Mouse (Mus musculus) midbrain, embryonic 11.5 days (tissue): ENCODE measurements around the gene Cenpu. TPM values are rescaled to one million over a fixed set of nuclear protein-coding genes. Genes with fewer than 3 reads are reported as not detected.

ENCODE experiments used
- ATAC-seq: fragments of 200-750 bp; cut with Nextera tagmentation; 2 replicates; pipeline ENCODE4 v1.8.0; 2017; ENCODE audit warnings: moderate TSS enrichment, moderate library complexity; ENCODE audit not compliant: low FRiP score
- DNase-seq: peaks from one replicate; pipeline ENCODE4 v3.0.0; 2015; ENCODE audit warnings: low spot score; ENCODE audit errors: missing footprints
- H3K27ac ChIP-seq: fragments of 300-500 bp; sonication (generic); 2 replicates; pipeline ENCODE4 v1.5.1; 2014; ENCODE audit warnings: low read depth, low read length
- H3K27me3 ChIP-seq: fragments of 300-500 bp; sonication (generic); 2 replicates; pipeline ENCODE4 v1.6.1; 2014; ENCODE audit warnings: mild to moderate bottlenecking, low read length, moderate library complexity, mixed read lengths; ENCODE audit not compliant: control insufficient read depth, insufficient read depth
- H3K36me3 ChIP-seq: fragments of 300-500 bp; sonication (generic); 2 replicates; pipeline ENCODE4 v1.6.1; 2014; ENCODE audit warnings: mild to moderate bottlenecking, low read length, moderate library complexity, mixed read lengths; ENCODE audit not compliant: control insufficient read depth, insufficient read depth
- H3K4me1 ChIP-seq: fragments of 300-500 bp; sonication (generic); 2 replicates; pipeline ENCODE4 v1.6.1; 2014; ENCODE audit warnings: low read length; ENCODE audit not compliant: control insufficient read depth, insufficient read depth
- H3K4me2 ChIP-seq: fragments of 300-500 bp; sonication (generic); 2 replicates; pipeline ENCODE4 v1.6.1; 2014; ENCODE audit warnings: mild to moderate bottlenecking, moderate library complexity
- H3K4me3 ChIP-seq: fragments of 300-500 bp; sonication (generic); 2 replicates; pipeline ENCODE4 v1.5.1; 2014; ENCODE audit warnings: low read depth, low read length
- H3K9ac ChIP-seq: fragments of 300-500 bp; sonication (generic); 2 replicates; pipeline ENCODE4 v1.6.1; 2014; ENCODE audit warnings: low read length
- H3K9me3 ChIP-seq: fragments of 300-500 bp; sonication (generic); 2 replicates; pipeline ENCODE4 v1.6.1; 2016; ENCODE audit warnings: low read length; ENCODE audit not compliant: control insufficient read depth
- WGBS: fragments of 180-500 bp; shearing (Covaris S2); extraction: QIAGEN DNeasy Blood & Tissue Kit; methylation state at CpG from one replicate; pipeline ENCODE4 v1.1.7; 2014; 5-methylcytosine and 5-hydroxymethylcytosine counted together
- polyA plus RNA-seq: library from polyadenylated mRNA; unstranded; fragments of >200 nt; fragmentation: Nextera tagmentation; extraction: Ambion mirVana; gene quantifications from 2 replicates; pipeline ENCODE4 v1.2.1, GENCODE M21; 2014

Gene Cenpu
- polyA plus RNA-seq, 1 experiment from 2014 or later: 32.6 TPM

DNA sequence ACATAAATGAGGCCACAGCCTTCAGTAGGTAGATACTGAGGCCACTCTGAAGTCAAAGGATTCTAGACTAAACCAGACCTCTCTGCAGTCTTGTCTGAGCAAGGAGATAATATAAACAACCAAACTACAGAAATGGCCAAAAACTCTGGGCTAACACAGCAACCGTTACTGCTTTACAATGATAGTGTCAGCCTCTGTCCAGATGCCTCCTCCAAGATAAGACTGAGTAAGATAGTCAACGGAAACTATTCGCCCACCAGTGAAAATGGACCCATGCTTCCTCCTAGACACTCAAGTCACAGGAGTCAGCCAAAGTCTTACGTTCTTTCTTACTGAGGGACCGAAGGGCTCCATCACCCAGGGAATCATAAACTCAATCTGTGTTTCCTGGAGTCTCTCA is 36.1 kb downstream of the Cenpu start:
- H3K27me3 ChIP-seq: no peaks in the 10 kb centered on the region
- H3K9ac ChIP-seq: no peak overlapping the region
- H3K4me1 ChIP-seq: no peaks in the 10 kb centered on the region
- no peak overlapping the region for H3K27ac ChIP-seq
- 94% methylated on average over 5 of the region's 5 CpGs for WGBS
- no peak overlapping the region for H3K4me2 ChIP-seq
- H3K4me3 ChIP-seq: no peak overlapping the region
- H3K36me3 ChIP-seq: no peaks in the 10 kb centered on the region
- DNase-seq (no peak), ATAC-seq (no peak)
- H3K9me3 ChIP-seq: no peaks in the 10 kb centered on the region

DNA sequence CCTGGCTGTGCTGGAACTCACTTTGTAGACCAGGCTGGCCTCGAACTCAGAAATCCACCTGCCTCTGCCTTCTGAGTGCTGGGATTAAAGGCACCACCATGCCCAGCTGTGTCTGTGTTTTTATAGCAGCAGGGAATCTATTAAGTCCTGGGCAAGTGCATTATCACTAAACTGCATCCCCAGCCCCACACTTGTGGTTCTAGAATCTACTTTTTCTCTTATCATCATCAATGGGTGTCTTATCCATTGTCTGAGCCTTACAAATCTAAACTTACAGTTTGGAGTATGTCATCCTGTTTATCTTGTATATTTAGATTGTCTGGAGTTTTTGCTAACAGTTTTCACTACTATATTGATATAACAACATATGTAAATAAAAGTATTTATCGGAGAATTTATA is 36.8 kb downstream of the Cenpu start:
- DNase-seq (no peak), ATAC-seq (no peak)
- Histone ChIP-seq H3K36me3 (no peaks in the 10 kb centered on the region), H3K4me2 (no peak overlapping the region), H3K4me1 (no peaks in the 10 kb centered on the region), H3K27ac (no peak overlapping the region), H3K9me3 (no peaks in the 10 kb centered on the region), H3K27me3 (no peaks in the 10 kb centered on the region), H3K4me3 (no peak overlapping the region), H3K9ac (no peak overlapping the region)
- whole genome bisulfite sequencing: 92% methylated on average over 2 of the region's 2 CpGs

- H3K27ac ChIP-seq: no peak overlapping the region
- DNase-seq (no peak), ATAC-seq (no peak)
- no peaks in the 10 kb centered on the region for H3K4me1 ChIP-seq
- no peak overlapping the region for H3K9ac ChIP-seq
- H3K9me3 ChIP-seq: no peaks in the 10 kb centered on the region
- H3K27me3 ChIP-seq: no peaks in the 10 kb centered on the region
- H3K4me2 ChIP-seq: no peak overlapping the region
- H3K4me3 ChIP-seq: no peak overlapping the region
- no peaks in the 10 kb centered on the region for H3K36me3 ChIP-seq
- WGBS: 88% methylated on average over 8 of the region's 8 CpGs
These were observed 41.2 kb downstream of the Cenpu start for GRCm38 (mm10) chr8:46593067-46593466.

GRCm38 (mm10) chr8:46593772-46594171 is 41.9 kb downstream of the Cenpu start:
- no peaks in the 10 kb centered on the region for H3K36me3 ChIP-seq
- no peak overlapping the region for H3K4me2 ChIP-seq
- no peak for ATAC-seq
- no peaks in the 10 kb centered on the region for H3K9me3 ChIP-seq
- H3K27ac ChIP-seq: no peak overlapping the region
- no peak overlapping the region for H3K9ac ChIP-seq
- no peak for DNase-seq
- no peaks in the 10 kb centered on the region for H3K27me3 ChIP-seq
- no peak overlapping the region for H3K4me3 ChIP-seq
- WGBS: 94% methylated on average over 2 of the region's 2 CpGs
- no peaks in the 10 kb centered on the region for H3K4me1 ChIP-seq

DNA sequence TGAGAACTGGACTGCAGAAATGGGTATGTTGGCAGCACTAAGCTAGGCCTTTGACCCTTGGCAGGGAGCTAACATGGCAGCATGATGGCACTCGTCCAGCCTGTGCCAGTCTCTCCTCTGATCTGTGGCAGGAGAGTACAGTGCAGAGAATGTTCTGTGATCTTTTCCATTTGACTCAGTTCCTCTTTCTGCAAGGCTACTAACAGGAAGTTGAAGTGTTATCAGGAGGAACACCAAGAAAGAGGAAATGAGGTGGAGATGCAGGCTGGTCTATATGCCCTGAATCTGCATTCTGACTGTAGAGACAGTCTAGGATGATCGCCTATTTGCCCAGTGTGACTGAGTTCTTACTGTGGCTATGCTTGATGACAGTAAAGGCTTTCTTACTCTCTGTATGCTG is 43.8 kb downstream of the Cenpu start:
- Histone ChIP-seq H3K27me3 (no peaks in the 10 kb centered on the region), H3K36me3 (no peaks in the 10 kb centered on the region), H3K4me3 (no peak overlapping the region), H3K9me3 (no peaks in the 10 kb centered on the region), H3K4me2 (no peak overlapping the region), H3K9ac (no peak overlapping the region), H3K27ac (no peak overlapping the region), H3K4me1 (no peaks in the 10 kb centered on the region)
- WGBS: 90% methylated on average over 2 of the region's 2 CpGs
- no peak for DNase-seq
- ATAC-seq: no peak

GRCm38 (mm10) chr8:46596530-46596929 is 44.7 kb downstream of the Cenpu start:
- WGBS: 89% methylated on average over 2 of the region's 2 CpGs
- no peak for ATAC-seq
- no peaks in the 10 kb centered on the region for H3K9me3 ChIP-seq
- H3K9ac ChIP-seq: no peak overlapping the region
- H3K27ac ChIP-seq: no peak overlapping the region
- DNase-seq: no peak
- no peaks in the 10 kb centered on the region for H3K4me1 ChIP-seq
- H3K4me2 ChIP-seq: no peak overlapping the region
- no peaks in the 10 kb centered on the region for H3K36me3 ChIP-seq
- no peaks in the 10 kb centered on the region for H3K27me3 ChIP-seq
- H3K4me3 ChIP-seq: no peak overlapping the region

GRCm38 (mm10) chr8:46597411-46597810 is 45.6 kb downstream of the Cenpu start:
- Histone ChIP-seq H3K27me3 (no peaks in the 10 kb centered on the region), H3K9ac (no peak overlapping the region)
- 85% methylated on average over 2 of the region's 2 CpGs for WGBS

DNA sequence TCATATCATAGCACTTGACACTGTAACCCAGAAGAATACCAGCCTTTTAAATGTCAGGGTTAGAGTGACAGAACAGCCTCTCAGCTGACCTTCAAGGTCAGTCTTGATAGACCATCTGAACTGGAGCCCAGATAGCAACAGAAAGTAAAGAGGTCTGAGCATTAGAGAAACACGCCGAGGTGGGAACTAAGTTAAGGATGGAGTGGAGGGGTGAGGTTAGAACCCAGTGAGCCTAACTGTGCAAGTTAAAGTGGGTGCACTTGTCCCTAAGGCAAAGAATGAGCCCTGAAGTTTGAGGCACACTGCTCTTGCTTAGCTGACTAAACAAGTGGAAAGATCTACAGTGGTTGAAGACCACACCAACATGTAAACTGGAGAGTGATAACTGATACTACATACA is 46.3 kb downstream of the Cenpu start:
- WGBS: 95% methylated on average over 2 of the region's 2 CpGs
- Histone ChIP-seq H3K9ac (no peak overlapping the region), H3K36me3 (no peaks in the 10 kb centered on the region), H3K4me3 (no peak overlapping the region), H3K4me2 (no peak overlapping the region), H3K27me3 (no peaks in the 10 kb centered on the region), H3K4me1 (no peaks in the 10 kb centered on the region), H3K9me3 (no peaks in the 10 kb centered on the region), H3K27ac (no peak overlapping the region)
- ATAC-seq (no peak), DNase-seq (no peak)

More at GRCm38 (mm10) chr8:46597411-46597810, 45.6 kb downstream of the Cenpu start:
- no peak for ATAC-seq
- Histone ChIP-seq H3K4me2 (no peak overlapping the region), H3K36me3 (no peaks in the 10 kb centered on the region), H3K9me3 (no peaks in the 10 kb centered on the region), H3K27ac (no peak overlapping the region), H3K4me3 (no peak overlapping the region), H3K4me1 (no peaks in the 10 kb centered on the region)
- DNase-seq: no peak

GRCm38 (mm10) chr8:46598753-46599152 is 46.9 kb downstream of the Cenpu start:
- H3K4me2 ChIP-seq: no peak overlapping the region
- H3K9ac ChIP-seq: no peak overlapping the region
- no peaks in the 10 kb centered on the region for H3K36me3 ChIP-seq
- no peak overlapping the region for H3K4me3 ChIP-seq
- no peak overlapping the region for H3K27ac ChIP-seq
- no peak for DNase-seq
- H3K4me1 ChIP-seq: no peaks in the 10 kb centered on the region
- H3K9me3 ChIP-seq: no peaks in the 10 kb centered on the region
- ATAC-seq: no peak
- H3K27me3 ChIP-seq: no peaks in the 10 kb centered on the region
- WGBS: 90% methylated on average over 5 of the region's 5 CpGs
